Mouse (Mus musculus) hindbrain, postnatal 0 days (tissue): ENCODE measurements around the gene Slc6a11. TPM values are rescaled to one million over a fixed set of nuclear protein-coding genes. Genes with fewer than 3 reads are reported as not detected.

Experiments
- ATAC-seq: fragments of 200-750 bp; cut with Nextera tagmentation; 2 replicates; pipeline ENCODE4 v1.8.0; 2017; ENCODE audit warnings: mild to moderate bottlenecking, moderate TSS enrichment, moderate library complexity
- DNase-seq: peaks from one replicate; pipeline ENCODE4 v3.0.0-alpha.2; 2015; ENCODE audit warnings: low spot score
- H3K27ac ChIP-seq: fragments of 300-500 bp; sonication (generic); 2 replicates; pipeline ENCODE4 v1.5.1; 2014; ENCODE audit warnings: mild to moderate bottlenecking
- H3K27me3 ChIP-seq: fragments of 300-500 bp; sonication (generic); 2 replicates; pipeline ENCODE4 v1.6.1; 2014; ENCODE audit warnings: low read length, mixed read lengths; ENCODE audit not compliant: insufficient read depth
- H3K36me3 ChIP-seq: fragments of 300-500 bp; sonication (generic); 2 replicates; pipeline ENCODE4 v1.6.1; 2014; ENCODE audit warnings: low read length, mixed read lengths; ENCODE audit not compliant: insufficient read depth
- H3K4me1 ChIP-seq: fragments of 300-500 bp; sonication (generic); 2 replicates; pipeline ENCODE4 v1.6.1; 2014; ENCODE audit warnings: antibody characterized with exemption, low read length, mixed read lengths; ENCODE audit not compliant: insufficient read depth
- H3K4me2 ChIP-seq: fragments of 300-500 bp; sonication (generic); 2 replicates; pipeline ENCODE4 v1.6.1; 2014; ENCODE audit warnings: low read depth, mild to moderate bottlenecking, low read length, moderate library complexity, mixed read lengths
- H3K4me3 ChIP-seq: fragments of 300-500 bp; sonication (generic); 2 replicates; pipeline ENCODE4 v1.5.1; 2014; ENCODE audit warnings: low read length
- H3K9ac ChIP-seq: fragments of 300-500 bp; sonication (generic); replicated peaks from 2 replicates; pipeline ENCODE4 v1.6.1; 2014; ENCODE audit warnings: mild to moderate bottlenecking, low read length, moderate library complexity, mixed read lengths
- H3K9me3 ChIP-seq: fragments of 300-500 bp; sonication (generic); 2 replicates; pipeline ENCODE4 v1.6.1; 2016; ENCODE audit warnings: low read length, mixed read lengths
- CTCF ChIP-seq: IDR thresholded peaks from 2 replicates; pipeline ENCODE4 v1.5.1; 2016; ENCODE audit warnings: antibody characterized with exemption, control low read depth, low read depth
- WGBS: fragments of 180-500 bp; shearing (Covaris S2); extraction: QIAGEN DNeasy Blood & Tissue Kit; methylation state at CpG from one replicate; pipeline ENCODE4 v1.1.7; 2014; 5-methylcytosine and 5-hydroxymethylcytosine counted together
- polyA plus RNA-seq: library from polyadenylated mRNA; unstranded; fragments of >200 nt; fragmentation: Nextera tagmentation; extraction: Ambion mirVana; gene quantifications from 2 replicates; pipeline ENCODE4 v1.2.1, GENCODE M21; 2015
- total RNA-seq: library from RNA; depleted of rRNA; stranded (reverse); fragments of >200 nt; gene quantifications from 2 replicates; pipeline ENCODE4 v1.2.3, GENCODE M21; 2014

The Slc6a11 gene
- total and polyA plus RNA-seq, 2 experiments from 2014 or later: 154 to 308 TPM

- ATAC-seq (no peak), DNase-seq (no peak)
- no peak overlapping the region for H3K4me3 ChIP-seq
- no peaks in the 10 kb centered on the region for H3K27me3 ChIP-seq
- H3K9ac ChIP-seq: no peak overlapping the region
- no peak overlapping the region for H3K4me2 ChIP-seq
- H3K9me3 ChIP-seq: no peaks in the 10 kb centered on the region
- 42% methylated on average over 5 of the region's 5 CpGs for WGBS
- no peak overlapping the region for H3K27ac ChIP-seq
- TF ChIP-seq CTCF: no peak
- H3K36me3 ChIP-seq: no peaks in the 10 kb centered on the region
- no peaks in the 10 kb centered on the region for H3K4me1 ChIP-seq
Measured at GRCm38 (mm10) chr6:114119507-114119906, 11.5 kb upstream of the Slc6a11 start.

- WGBS: 79% methylated on average over 5 of the region's 5 CpGs
- DNase-seq: no peak
- no peak for ATAC-seq
- H3K27ac ChIP-seq: no peak overlapping the region
- TF ChIP-seq CTCF: no peak
- no peaks in the 10 kb centered on the region for H3K4me1 ChIP-seq
- H3K9ac ChIP-seq: no peak overlapping the region
- no peaks in the 10 kb centered on the region for H3K9me3 ChIP-seq
- no peak overlapping the region for H3K4me2 ChIP-seq
- H3K36me3 ChIP-seq: no peaks in the 10 kb centered on the region
- H3K27me3 ChIP-seq: no peaks in the 10 kb centered on the region
- H3K4me3 ChIP-seq: no peak overlapping the region
Measured at GRCm38 (mm10) chr6:114125530-114125929, 5.5 kb upstream of the Slc6a11 start.

GRCm38 (mm10) chr6:114132472-114132871 is 1.4 kb downstream of the Slc6a11 start:
- no peaks in the 10 kb centered on the region for H3K36me3 ChIP-seq
- H3K4me2 ChIP-seq: peak overlapping the region; percentile 89
- peak overlapping the region; percentile 70; the same call in 1 of the 2 replicates for H3K9ac ChIP-seq
- ATAC-seq (peak; percentile 46; the same call in 1 of the 2 replicates), DNase-seq (no peak)
- no peaks in the 10 kb centered on the region for H3K27me3 ChIP-seq
- peak overlapping the region; percentile 56 for H3K4me3 ChIP-seq
- H3K4me1 ChIP-seq: no peaks in the 10 kb centered on the region
- peak overlapping the region; percentile 69 for H3K27ac ChIP-seq
- 57% methylated on average over 3 of the region's 3 CpGs for WGBS
- no peaks in the 10 kb centered on the region for H3K9me3 ChIP-seq
- TF ChIP-seq CTCF: no peak

- 55% methylated on average over 8 of the region's 8 CpGs for WGBS
- ATAC-seq (no peak), DNase-seq (no peak)
- peak overlapping the region; percentile 89 for H3K4me2 ChIP-seq
- H3K9me3 ChIP-seq: no peaks in the 10 kb centered on the region
- peak overlapping the region; percentile 56 for H3K4me3 ChIP-seq
- TF ChIP-seq CTCF: no peak
- H3K36me3 ChIP-seq: no peaks in the 10 kb centered on the region
- peak overlapping the region; percentile 70 for H3K9ac ChIP-seq
- no peaks in the 10 kb centered on the region for H3K4me1 ChIP-seq
- H3K27ac ChIP-seq: peak overlapping the region; percentile 69
- no peaks in the 10 kb centered on the region for H3K27me3 ChIP-seq
Measured at GRCm38 (mm10) chr6:114132916-114133315, 1.9 kb downstream of the Slc6a11 start.

- Histone ChIP-seq H3K27me3 (no peaks in the 10 kb centered on the region), H3K4me1 (peaks cover 5% of the 10 kb centered on the region; the same call in 1 of the 2 replicates), H3K9ac (no peak overlapping the region), H3K27ac (no peak overlapping the region), H3K4me2 (no peak overlapping the region), H3K9me3 (no peaks in the 10 kb centered on the region), H3K36me3 (no peaks in the 10 kb centered on the region; the same call in 1 of the 2 replicates), H3K4me3 (no peak overlapping the region)
- 76% methylated on average over 8 of the region's 8 CpGs for WGBS
- DNase-seq (no peak), ATAC-seq (no peak)
- TF ChIP-seq CTCF: no peak
Measured at GRCm38 (mm10) chr6:114138970-114139369, 7.9 kb downstream of the Slc6a11 start.

GRCm38 (mm10) chr6:114141481-114141880 is 10.4 kb downstream of the Slc6a11 start:
- Histone ChIP-seq H3K27ac (no peak overlapping the region), H3K9ac (no peak overlapping the region), H3K9me3 (no peaks in the 10 kb centered on the region), H3K4me2 (no peak overlapping the region), H3K4me3 (no peak overlapping the region), H3K4me1 (peaks cover 5% of the 10 kb centered on the region; the same call in 1 of the 2 replicates), H3K27me3 (no peaks in the 10 kb centered on the region), H3K36me3 (no peaks in the 10 kb centered on the region; the same call in 1 of the 2 replicates)
- no peak for DNase-seq
- TF ChIP-seq CTCF: no peak
- no peak for ATAC-seq
- WGBS: 79% methylated on average over 3 of the region's 3 CpGs

- Histone ChIP-seq H3K4me2 (no peak overlapping the region), H3K27me3 (no peaks in the 10 kb centered on the region)
- 73% methylated on average over 11 of the region's 11 CpGs for WGBS
Measured at GRCm38 (mm10) chr6:114142480-114142879, 11.4 kb downstream of the Slc6a11 start.

More at GRCm38 (mm10) chr6:114142480-114142879, 11.4 kb downstream of the Slc6a11 start:
- no peak overlapping the region for H3K4me3 ChIP-seq
- no peaks in the 10 kb centered on the region for H3K9me3 ChIP-seq
- no peak for ATAC-seq
- TF ChIP-seq CTCF: no peak
- no peak for DNase-seq
- H3K4me1 ChIP-seq: peaks cover 5% of the 10 kb centered on the region; the same call in 1 of the 2 replicates
- H3K27ac ChIP-seq: no peak overlapping the region
- H3K9ac ChIP-seq: no peak overlapping the region
- H3K36me3 ChIP-seq: no peaks in the 10 kb centered on the region; the same call in 1 of the 2 replicates
